Mouse (Mus musculus) kidney, embryonic 16.5 days (tissue): ENCODE data around the gene Ankrd24. TPM values are rescaled to one million over a fixed set of nuclear protein-coding genes. Genes with fewer than 3 reads are reported as not detected.

Experiments
- ATAC-seq: fragments of 200-750 bp; cut with Nextera tagmentation; 2 replicates; pipeline ENCODE4 v1.8.0; 2017; ENCODE audit warnings: moderate TSS enrichment; ENCODE audit not compliant: low FRiP score, low TSS enrichment
- H3K27ac ChIP-seq: fragments of 300-500 bp; sonication (generic); 2 replicates; pipeline ENCODE4 v1.5.1; 2014; ENCODE audit warnings: low read length
- H3K27me3 ChIP-seq: fragments of 300-500 bp; sonication (generic); 2 replicates; pipeline ENCODE4 v1.6.1; 2014; ENCODE audit warnings: low read length, control low read depth, mixed read lengths; ENCODE audit not compliant: insufficient read depth
- H3K36me3 ChIP-seq: fragments of 300-500 bp; sonication (generic); 2 replicates; pipeline ENCODE4 v1.6.1; 2014; ENCODE audit warnings: low read length, control low read depth, mixed read lengths; ENCODE audit not compliant: insufficient read depth
- H3K4me1 ChIP-seq: fragments of 300-500 bp; sonication (generic); 2 replicates; pipeline ENCODE4 v1.6.1; 2014; ENCODE audit warnings: low read length, control low read depth, mixed read lengths; ENCODE audit not compliant: insufficient read depth
- H3K4me2 ChIP-seq: fragments of 300-500 bp; sonication (generic); replicated peaks from 2 replicates; pipeline ENCODE4 v1.6.1; 2014; ENCODE audit warnings: low read depth, low read length
- H3K4me3 ChIP-seq: fragments of 300-500 bp; sonication (generic); 2 replicates; pipeline ENCODE4 v1.5.1; 2014; ENCODE audit warnings: mild to moderate bottlenecking, low read length
- H3K9ac ChIP-seq: fragments of 300-500 bp; sonication (generic); replicated peaks from 2 replicates; pipeline ENCODE4 v1.6.1; 2014; ENCODE audit warnings: low read length
- H3K9me3 ChIP-seq: fragments of 300-500 bp; sonication (generic); 2 replicates; pipeline ENCODE4 v1.6.1; 2016; ENCODE audit warnings: low read length, control low read depth
- WGBS: fragments of 180-500 bp; shearing (Covaris S2); extraction: QIAGEN DNeasy Blood & Tissue Kit; methylation state at CpG from one replicate; pipeline ENCODE4 v1.1.7; 2014; 5-methylcytosine and 5-hydroxymethylcytosine counted together
- polyA plus RNA-seq: library from polyadenylated mRNA; unstranded; fragments of >200 nt; fragmentation: Nextera tagmentation; extraction: Ambion mirVana; gene quantifications from 2 replicates; pipeline ENCODE4 v1.2.1, GENCODE M21; 2015

The Ankrd24 gene
- 16.0 and 17.6 TPM in 2 replicates for polyA plus RNA-seq

DNA sequence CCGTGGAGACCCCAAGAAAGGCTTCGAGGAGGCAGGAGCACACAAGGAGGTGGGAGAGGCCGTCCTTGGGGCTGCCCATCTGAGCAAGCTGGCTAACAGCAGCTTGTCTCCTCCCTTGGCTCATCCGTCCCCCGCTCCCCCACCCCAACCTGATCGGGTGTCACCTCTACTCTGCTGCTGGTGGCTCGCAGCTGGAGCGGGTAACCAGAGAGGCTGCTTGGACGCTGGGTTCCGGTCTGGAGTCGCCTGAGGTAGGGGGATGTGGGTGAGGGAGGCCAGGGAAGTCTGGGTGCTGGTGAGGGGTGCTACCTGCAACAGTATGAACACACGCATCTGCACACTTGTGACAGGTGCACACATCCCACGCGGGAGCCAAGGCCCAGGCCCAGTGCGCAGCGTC, at the start of gene Ankrd24:
Gene Ankrd24 (plus strand): TSS at position 151 of the 400 bp plus-strand sequence.
- Histone ChIP-seq H3K9ac (peak within 1 kb of the TSS; percentile 90), H3K36me3 (peaks cover 23% of the 10 kb centered on the region), H3K4me2 (peak within 1 kb of the TSS; percentile 88), H3K27ac (peak within 1 kb of the TSS; percentile 95), H3K9me3 (no peaks in the 10 kb centered on the region), H3K4me1 (peaks cover 17% of the 10 kb centered on the region), H3K4me3 (peak within 1 kb of the TSS; percentile 80), H3K27me3 (no peaks in the 10 kb centered on the region)
- peak; percentile 21 for ATAC-seq
- WGBS: 48% methylated on average over 14 of the region's 16 CpGs

DNA sequence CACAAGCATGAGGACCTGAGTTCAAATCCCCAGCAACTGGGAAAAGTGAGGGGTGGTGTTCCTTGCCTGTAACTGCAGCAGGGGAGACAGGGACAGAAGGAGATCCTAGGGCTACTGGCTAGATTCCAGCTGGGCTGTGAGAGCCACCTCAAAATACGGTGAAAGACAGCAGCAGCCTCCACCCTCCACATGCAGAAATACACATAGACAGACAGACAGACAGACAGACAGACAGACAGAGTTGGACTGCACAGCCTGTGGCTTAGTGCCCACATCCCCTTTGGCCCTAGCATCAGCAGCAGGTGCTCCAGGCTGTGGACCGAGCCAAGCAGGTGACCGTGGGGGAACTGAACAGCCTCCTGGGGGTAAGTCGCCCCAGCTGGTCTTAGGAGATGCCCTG, 48.4 kb upstream of the Ankrd24 start:
- Histone ChIP-seq H3K4me3 (no peak overlapping the region), H3K9ac (no peak overlapping the region), H3K4me2 (peak overlapping the region; percentile 35; the same call in 1 of the 2 replicates), H3K36me3 (peaks cover 9% of the 10 kb centered on the region; the same call in 1 of the 2 replicates), H3K4me1 (peaks cover 45% of the 10 kb centered on the region), H3K9me3 (no peaks in the 10 kb centered on the region), H3K27me3 (peaks cover 11% of the 10 kb centered on the region), H3K27ac (no peak overlapping the region)
- no peak for ATAC-seq
- 69% methylated on average over 4 of the region's 4 CpGs for WGBS

DNA sequence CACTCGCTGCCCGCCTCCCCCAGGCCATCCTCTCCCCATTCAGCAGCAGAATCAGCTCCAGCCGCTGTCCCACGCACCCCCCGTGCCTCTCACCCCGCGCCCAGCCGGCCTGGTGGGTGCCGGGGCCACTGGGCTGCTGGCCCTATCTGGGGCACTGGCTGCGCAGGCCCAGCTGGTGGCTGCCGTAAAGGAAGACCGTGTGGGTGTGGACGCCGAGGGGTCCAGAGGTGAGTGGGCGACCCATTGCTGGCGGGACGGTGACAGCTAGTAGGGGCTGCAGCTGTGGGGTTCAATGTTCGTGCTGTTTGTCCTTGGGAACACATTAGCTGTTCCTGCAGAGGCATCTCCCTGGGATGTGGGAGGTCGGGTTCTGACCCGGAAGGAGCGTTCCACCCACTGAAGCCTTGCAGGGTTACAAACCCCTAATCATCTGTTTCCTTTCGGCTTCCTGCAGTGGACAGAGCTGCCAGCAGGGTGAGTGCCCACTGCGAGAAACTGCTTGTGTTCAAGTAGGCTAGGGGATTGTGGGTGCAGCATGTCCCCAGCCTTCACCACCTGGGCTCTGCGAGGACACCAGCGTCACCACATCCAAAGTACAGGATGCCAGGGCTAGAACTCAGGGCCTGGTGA, 47.8 kb upstream of the Ankrd24 start:
- H3K9ac ChIP-seq: 0 out of 2 replicates have a peak overlapping the region, but pooled peaks have one; percentile 28
- H3K9me3 ChIP-seq: no peaks in the 10 kb centered on the region
- H3K27ac ChIP-seq: no peak overlapping the region
- H3K27me3 ChIP-seq: peaks cover 12% of the 10 kb centered on the region
- WGBS: 27% methylated on average over 25 of the region's 25 CpGs
- ATAC-seq: peak; percentile 41; the same call in 1 of the 2 replicates
- peaks cover 40% of the 10 kb centered on the region for H3K4me1 ChIP-seq
- H3K36me3 ChIP-seq: peaks cover 13% of the 10 kb centered on the region; the same call in 1 of the 2 replicates
- no peak overlapping the region for H3K4me3 ChIP-seq
- H3K4me2 ChIP-seq: peak overlapping the region; percentile 35

DNA sequence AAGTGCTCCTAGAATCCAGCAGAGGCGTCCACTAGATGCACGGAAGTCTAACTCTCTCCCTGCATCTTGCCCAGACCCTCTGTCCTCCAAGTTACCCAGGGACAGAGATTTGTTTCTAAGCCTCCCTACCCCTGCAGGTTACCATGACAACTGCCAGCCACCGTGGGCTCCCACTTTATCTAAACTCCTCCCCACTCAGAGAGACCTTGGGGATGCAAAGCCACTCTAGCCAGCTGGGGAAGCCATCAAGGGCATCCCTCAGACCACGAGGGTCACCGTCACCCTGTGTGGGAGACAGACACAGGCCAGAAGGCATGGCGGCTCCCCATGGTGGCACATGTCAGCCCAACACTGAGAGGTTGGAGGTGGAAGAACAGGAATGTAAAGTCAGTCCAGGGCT, 45.0 kb upstream of the Ankrd24 start:
- peaks cover 16% of the 10 kb centered on the region for H3K36me3 ChIP-seq

DNA sequence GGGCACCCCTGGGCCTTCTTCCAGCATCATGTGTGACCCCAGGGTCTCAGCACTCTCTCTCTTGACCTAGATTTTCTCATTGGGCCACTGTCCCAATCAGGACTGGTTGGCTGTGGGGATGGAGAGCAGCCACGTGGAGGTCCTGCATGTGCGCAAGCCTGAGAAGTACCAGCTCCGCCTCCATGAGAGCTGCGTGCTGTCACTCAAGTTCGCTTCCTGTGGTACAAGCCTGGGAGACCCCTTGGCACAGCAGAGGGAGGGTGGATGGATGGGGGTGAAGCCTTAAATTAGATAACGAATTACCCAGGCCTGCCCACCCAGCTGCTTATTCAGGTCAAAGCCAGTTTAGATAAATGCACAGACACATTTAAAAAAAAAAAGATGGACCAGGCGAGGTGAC, 39.6 kb upstream of the Ankrd24 start:
- Histone ChIP-seq H3K4me2 (no peak overlapping the region), H3K9me3 (no peaks in the 10 kb centered on the region), H3K9ac (no peak overlapping the region), H3K27ac (no peak overlapping the region), H3K4me3 (no peak overlapping the region), H3K4me1 (no peaks in the 10 kb centered on the region), H3K36me3 (peaks cover 22% of the 10 kb centered on the region), H3K27me3 (peaks cover 7% of the 10 kb centered on the region; the same call in 1 of the 2 replicates)
- no peak for ATAC-seq
- 81% methylated on average over 7 of the region's 7 CpGs for WGBS

More for the DNA sequence above, 45.0 kb upstream of the Ankrd24 start:
- H3K27ac ChIP-seq: peak overlapping the region; percentile 61; the same call in 1 of the 2 replicates
- H3K9me3 ChIP-seq: no peaks in the 10 kb centered on the region
- WGBS: 46% methylated on average over 6 of the region's 6 CpGs
- H3K27me3 ChIP-seq: 0 out of 2 replicates have a peak, but pooled peaks cover 4% of the 10 kb centered on the region
- no peak for ATAC-seq
- H3K4me1 ChIP-seq: peaks cover 24% of the 10 kb centered on the region
- H3K4me3 ChIP-seq: no peak overlapping the region
- H3K9ac ChIP-seq: no peak overlapping the region
- H3K4me2 ChIP-seq: no peak overlapping the region

DNA sequence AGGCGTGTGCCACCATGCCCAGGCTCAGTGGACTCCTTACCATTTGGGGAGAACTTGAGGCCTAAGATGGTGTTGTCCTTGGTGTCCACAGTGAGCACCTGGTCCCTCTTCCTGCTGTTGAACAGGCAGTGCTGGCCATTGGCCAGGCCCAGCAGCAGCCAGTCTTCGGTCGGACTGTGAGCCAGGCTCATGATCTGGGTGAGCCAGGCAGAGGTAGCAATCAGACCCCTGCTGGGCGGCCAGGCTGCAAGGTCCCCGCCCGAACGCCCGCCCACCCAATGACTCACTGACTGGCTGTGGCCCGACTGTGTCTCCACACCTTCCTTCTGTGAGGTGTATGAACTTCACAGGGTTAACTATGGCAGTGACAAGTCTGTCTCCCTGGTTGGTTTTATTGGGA, 36.5 kb upstream of the Ankrd24 start:
- peaks cover 13% of the 10 kb centered on the region for H3K36me3 ChIP-seq
- WGBS: 62% methylated on average over 9 of the region's 9 CpGs
- H3K9me3 ChIP-seq: no peaks in the 10 kb centered on the region
- H3K27me3 ChIP-seq: peaks cover 6% of the 10 kb centered on the region; the same call in 1 of the 2 replicates
- no peak overlapping the region for H3K9ac ChIP-seq
- ATAC-seq: no peak
- no peak overlapping the region for H3K27ac ChIP-seq
- peaks cover 20% of the 10 kb centered on the region for H3K4me1 ChIP-seq
- H3K4me3 ChIP-seq: no peak overlapping the region
- no peak overlapping the region for H3K4me2 ChIP-seq

DNA sequence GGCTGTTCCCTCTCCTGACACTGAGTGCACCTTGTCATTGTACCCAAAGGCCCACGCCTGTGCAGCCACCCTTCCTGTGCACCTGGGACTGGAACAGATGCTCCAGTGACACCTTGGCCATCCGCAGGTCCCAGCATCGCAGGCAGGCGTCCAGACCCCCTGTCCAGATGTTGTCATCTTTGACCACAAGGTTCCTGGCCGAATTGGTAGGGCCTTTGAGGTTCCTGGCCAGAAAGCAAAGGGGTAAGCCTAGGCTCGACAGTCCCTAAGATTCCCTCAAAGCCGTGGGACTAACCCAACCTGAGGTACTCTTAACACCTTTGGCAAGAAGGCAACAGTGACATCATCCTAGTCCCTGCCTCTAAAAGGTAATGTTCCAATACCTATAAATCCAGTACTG, 35.7 kb upstream of the Ankrd24 start:
- ATAC-seq: no peak
- Histone ChIP-seq H3K4me1 (peaks cover 28% of the 10 kb centered on the region), H3K27me3 (peaks cover 6% of the 10 kb centered on the region; the same call in 1 of the 2 replicates), H3K9ac (no peak overlapping the region), H3K27ac (no peak overlapping the region), H3K36me3 (peaks cover 9% of the 10 kb centered on the region), H3K9me3 (no peaks in the 10 kb centered on the region), H3K4me3 (no peak overlapping the region), H3K4me2 (no peak overlapping the region)
- 77% methylated on average over 7 of the region's 7 CpGs for WGBS

DNA sequence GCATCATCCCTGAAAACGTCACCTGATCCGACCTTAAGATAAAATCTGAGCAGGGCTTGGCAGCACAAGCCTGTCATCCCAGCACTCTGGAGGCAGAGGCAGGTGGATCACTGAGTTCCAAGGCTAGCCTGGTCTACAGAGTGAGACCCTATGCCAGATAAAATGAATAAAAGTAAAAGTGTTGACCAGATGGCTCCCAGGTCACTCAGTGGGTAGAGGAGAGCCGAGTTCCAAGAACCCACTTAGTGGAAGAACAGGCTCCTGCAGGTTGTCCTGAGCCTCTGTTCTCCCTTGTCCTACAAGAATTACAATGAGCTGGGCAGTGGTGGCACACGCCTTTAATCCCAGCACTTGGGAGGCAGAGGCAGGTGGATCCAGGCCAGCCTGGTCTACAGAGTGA, 35.1 kb upstream of the Ankrd24 start:
- Histone ChIP-seq H3K4me3 (no peak overlapping the region), H3K27ac (no peak overlapping the region), H3K9ac (no peak overlapping the region), H3K4me2 (no peak overlapping the region), H3K9me3 (no peaks in the 10 kb centered on the region), H3K27me3 (peaks cover 6% of the 10 kb centered on the region; the same call in 1 of the 2 replicates), H3K36me3 (peaks cover 6% of the 10 kb centered on the region; the same call in 1 of the 2 replicates), H3K4me1 (peaks cover 33% of the 10 kb centered on the region)
- WGBS: 68% methylated on average over 4 of the region's 4 CpGs
- ATAC-seq: no peak

DNA sequence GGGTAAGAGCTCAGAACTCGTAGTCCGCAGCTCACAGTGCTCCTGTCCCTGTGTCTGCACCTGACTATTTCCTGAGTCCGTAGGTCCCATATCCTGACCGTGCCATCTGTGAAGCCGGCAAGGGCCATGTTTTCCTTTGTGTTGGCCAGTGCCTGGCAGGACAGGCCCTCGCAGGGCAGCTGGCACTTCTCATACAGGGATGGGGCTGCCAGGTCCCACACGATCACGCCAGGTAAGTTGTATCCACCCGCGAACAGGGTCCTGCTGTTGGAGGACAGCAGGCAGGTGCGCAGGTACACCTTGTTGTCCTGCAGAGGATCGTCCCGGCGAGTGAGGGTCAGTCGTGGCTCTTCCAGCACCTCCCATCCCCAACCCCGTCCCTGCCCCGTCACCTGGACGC, 34.4 kb upstream of the Ankrd24 start:
- Histone ChIP-seq H3K4me2 (no peak overlapping the region), H3K4me3 (no peak overlapping the region), H3K36me3 (peaks cover 6% of the 10 kb centered on the region; the same call in 1 of the 2 replicates), H3K27ac (no peak overlapping the region), H3K9me3 (no peaks in the 10 kb centered on the region), H3K9ac (no peak overlapping the region), H3K27me3 (peaks cover 6% of the 10 kb centered on the region; the same call in 1 of the 2 replicates), H3K4me1 (peaks cover 36% of the 10 kb centered on the region)
- WGBS: 75% methylated on average over 18 of the region's 18 CpGs
- no peak for ATAC-seq

DNA sequence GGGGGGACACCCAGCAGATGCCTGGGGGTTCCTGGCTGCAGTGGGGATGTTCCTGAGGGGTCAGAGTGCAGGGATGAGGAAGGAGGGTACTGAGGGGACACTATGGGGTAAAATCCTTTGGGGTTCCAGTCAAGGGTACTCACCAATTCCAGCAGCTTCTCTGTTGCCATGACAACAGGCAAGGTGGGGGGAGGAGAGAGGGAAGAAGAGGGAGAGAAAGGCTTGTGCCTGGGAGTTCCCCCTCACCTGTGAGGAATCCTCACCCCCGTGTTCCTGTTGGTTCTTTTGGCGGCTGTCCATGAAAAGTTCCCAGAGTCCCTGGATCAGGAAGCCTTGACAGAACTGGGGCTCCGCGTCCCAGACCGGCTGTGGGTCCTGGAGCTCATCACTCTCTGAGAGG, 32.7 kb upstream of the Ankrd24 start:
- 40% methylated on average over 5 of the region's 5 CpGs for WGBS
- Histone ChIP-seq H3K9me3 (no peaks in the 10 kb centered on the region), H3K36me3 (no peaks in the 10 kb centered on the region), H3K4me1 (peaks cover 53% of the 10 kb centered on the region), H3K27me3 (0 out of 2 replicates have a peak, but pooled peaks cover 3% of the 10 kb centered on the region), H3K9ac (peak overlapping the region; percentile 62; the same call in 1 of the 2 replicates), H3K4me3 (no peak overlapping the region), H3K4me2 (no peak overlapping the region), H3K27ac (no peak overlapping the region)
- no peak for ATAC-seq
